Mouse (Mus musculus) kidney, postnatal 14 days (tissue): ENCODE measurements around the gene Gpr155.

Experiments used
- DNase-seq: peaks from one replicate; pipeline ENCODE4 v3.0.0; 2022; ENCODE audit warnings: mixed read lengths

Gpr155 gene

DNA sequence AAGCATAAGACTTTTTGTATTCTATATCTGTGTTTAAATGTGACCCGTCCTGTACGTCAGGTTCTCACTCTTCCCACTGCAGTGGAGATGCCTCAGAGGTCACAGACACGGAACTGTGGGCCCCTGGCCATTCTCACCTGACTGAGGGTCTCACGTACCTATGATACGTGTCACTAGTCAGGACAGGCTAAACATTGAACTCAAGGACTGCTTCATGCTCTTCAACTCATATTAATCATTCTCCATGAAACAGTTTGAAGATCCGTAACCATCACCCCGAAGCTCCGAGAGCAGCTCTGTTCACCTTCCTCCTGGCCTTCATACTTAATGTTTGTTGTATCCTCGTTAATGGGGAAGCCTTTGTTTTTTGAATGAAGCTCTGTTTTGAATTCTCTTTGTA lies 68.9 kb downstream of the Gpr155 start:
- DNase-seq: no peak

- DNase-seq: no peak
Measured at GRCm38 (mm10) chr2:73314311-73314710, 72.1 kb downstream of the Gpr155 start.

DNA sequence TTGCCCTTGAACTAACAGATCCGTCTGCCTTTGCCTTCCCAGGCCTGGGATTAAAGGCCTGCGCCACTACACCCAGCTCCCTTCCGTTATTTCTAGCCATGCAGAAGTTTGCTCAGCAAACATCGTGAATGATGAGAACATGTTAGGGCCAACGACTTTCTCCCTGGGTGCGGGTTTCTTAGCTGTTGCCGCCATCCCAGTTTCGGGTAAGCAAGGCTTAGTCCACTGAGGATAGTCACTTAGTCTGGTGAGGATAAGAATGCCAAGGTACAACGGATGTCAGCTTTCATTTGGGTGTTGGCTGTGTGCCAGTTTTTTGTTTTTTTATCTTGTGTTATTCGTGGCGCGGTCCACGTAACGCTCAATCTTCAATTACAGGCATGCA lies 73.3 kb downstream of the Gpr155 start:
- peak; percentile 51 for DNase-seq

GRCm38 (mm10) chr2:73312152-73313116 lies 73.9 kb downstream of the Gpr155 start, which contains the start of the genes Scrn3 and Cir1:
Gene Scrn3, plus strand, starts transcription at chr2:73312601.
Gene Cir1, minus strand, starts transcription at chr2:73312701.
- DNase-seq: peak; percentile 97

DNA sequence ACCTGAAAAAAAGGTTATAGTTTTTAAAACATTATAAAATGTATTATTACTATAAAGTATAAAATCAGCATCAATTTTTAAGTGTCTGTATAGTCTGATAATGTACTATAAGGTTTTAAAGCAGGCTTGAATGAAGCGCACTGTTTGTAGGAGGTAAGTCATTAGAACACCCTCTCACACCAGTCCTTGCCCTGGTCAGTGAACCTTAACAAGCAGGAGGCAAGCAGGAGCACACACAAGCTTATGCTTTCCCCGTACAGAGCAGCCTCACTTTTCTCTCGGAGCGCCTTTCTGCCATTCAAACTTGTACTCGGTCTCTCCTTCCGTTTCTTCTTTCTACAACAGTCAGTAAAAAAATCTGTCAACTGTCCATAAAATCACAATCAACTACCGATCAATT lies 80.4 kb downstream of the Gpr155 start:
- no peak for DNase-seq

DNA sequence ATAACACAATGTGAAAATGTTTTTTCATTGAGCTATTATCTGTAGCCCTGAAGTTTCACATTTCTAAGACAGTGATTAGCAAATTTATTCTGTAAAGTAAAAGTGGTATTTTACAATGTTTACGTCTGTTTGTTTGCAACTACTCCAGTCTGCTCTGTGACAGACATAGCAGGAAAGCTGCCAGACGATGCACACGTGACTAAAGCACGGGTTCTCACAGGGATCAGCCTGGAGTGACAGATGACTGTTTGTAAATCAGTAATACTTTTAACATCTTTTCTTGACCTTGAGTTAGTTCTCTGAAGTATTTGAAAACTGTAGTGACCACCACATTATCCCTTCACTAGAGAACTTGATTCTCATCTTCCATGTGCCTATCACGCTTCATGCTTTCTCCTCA lies 81.9 kb downstream of the Gpr155 start:
- DNase-seq: no peak

DNA sequence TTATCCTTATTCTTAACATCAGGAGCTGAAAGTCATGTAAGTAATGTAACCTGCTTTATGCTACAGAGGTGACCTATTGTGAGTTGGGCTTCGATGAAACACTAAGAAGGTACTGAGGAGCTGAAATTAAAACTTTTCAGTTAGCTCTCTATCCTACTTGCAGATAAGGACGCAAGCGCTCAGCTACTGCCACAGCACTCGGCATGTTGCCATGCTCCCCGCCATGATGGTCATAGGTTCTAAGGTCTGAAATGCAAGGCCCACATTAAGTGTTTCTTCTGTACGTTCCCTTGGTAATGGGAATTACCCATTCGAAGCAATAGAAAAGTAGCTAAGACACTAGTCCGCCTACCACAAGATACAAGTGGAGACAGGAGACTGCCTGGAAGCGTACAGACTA lies 83.7 kb downstream of the Gpr155 start:
- no peak for DNase-seq

DNA sequence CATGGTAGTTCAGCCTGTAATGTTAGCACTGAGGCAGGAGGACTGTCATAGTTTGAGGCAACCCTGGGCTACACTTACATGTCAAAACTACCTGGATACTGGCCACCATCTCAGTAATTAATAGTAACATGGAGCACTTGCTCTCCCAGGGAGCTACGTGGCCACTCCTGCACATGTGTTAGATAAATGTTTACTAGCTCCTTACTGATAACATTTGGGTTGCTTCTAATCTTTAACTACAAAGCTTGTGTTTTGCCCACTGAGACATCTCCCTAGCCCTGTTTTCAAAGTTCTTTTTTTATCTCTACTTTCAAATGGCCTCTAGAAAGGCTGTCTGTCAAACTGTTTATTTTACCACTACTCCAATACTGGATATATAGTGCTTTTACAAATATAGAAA lies 84.4 kb downstream of the Gpr155 start:
- no peak for DNase-seq

- DNase-seq: no peak
Measured at GRCm38 (mm10) chr2:73298841-73299240, 87.5 kb downstream of the Gpr155 start.

DNA sequence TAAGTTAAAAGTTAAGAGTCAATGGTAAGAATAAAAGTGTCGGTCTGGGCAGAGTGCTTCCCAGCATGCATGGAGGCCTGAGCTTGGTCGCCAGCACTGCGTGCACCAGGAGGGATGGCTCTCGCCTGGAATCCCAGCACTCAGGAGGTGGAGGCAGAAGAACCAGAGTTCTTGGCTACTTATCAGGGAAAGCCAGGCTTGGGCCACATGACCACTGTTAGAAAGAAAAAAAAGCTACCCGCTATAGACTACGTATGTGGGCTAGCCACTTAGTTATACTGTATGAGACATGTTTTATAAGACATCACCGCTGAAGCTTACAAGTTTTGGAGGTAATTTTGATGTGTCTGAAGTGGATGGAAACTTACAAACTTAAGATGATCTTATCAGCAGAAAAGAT lies 88.2 kb downstream of the Gpr155 start:
- no peak for DNase-seq

DNA sequence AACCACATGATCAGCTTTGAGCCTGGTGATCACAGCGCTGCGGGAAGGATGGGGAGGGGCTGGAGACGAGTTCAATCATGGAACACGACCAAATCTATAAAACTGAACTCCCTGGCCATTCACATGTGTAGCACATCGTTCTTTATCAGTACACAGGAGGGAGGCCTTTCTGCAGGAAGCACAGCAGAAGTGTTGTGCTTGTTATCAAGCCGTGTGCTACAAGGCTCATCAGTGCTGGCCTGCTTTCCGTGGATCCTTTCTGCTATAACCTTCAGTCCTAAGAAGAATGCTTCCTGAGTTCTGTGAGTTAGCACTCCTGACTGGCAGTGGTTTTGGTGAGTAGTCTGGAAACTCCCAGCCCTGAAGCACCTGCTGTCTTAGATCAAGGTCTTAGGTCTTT lies 91.3 kb downstream of the Gpr155 start:
- DNase-seq: no peak
